Mouse (Mus musculus) intestine, postnatal 0 days (tissue): ENCODE measurements around the gene Hist1h3e. TPM values are rescaled to one million over a fixed set of nuclear protein-coding genes. Genes with fewer than 3 reads are reported as not detected.

Experiments used
- ATAC-seq: fragments of 200-750 bp; cut with Nextera tagmentation; 2 replicates; pipeline ENCODE4 v1.8.0; 2017; ENCODE audit warnings: mild to moderate bottlenecking, moderate TSS enrichment, moderate library complexity
- H3K27ac ChIP-seq: fragments of 300-500 bp; sonication (generic); 2 replicates; pipeline ENCODE4 v1.5.1; 2014; ENCODE audit warnings: mild to moderate bottlenecking, low read depth, low read length, moderate library complexity
- H3K27me3 ChIP-seq: fragments of 300-500 bp; sonication (generic); replicated peaks from 2 replicates; pipeline ENCODE4 v1.6.1; 2014; ENCODE audit warnings: low read length, mixed read lengths; ENCODE audit not compliant: control insufficient read depth, insufficient read depth
- H3K36me3 ChIP-seq: fragments of 300-500 bp; sonication (generic); 2 replicates; pipeline ENCODE4 v1.6.1; 2014; ENCODE audit warnings: mild to moderate bottlenecking, moderate library complexity; ENCODE audit not compliant: control insufficient read depth, insufficient read depth
- H3K4me1 ChIP-seq: fragments of 300-500 bp; sonication (generic); replicated peaks from 2 replicates; pipeline ENCODE4 v1.6.1; 2014; ENCODE audit warnings: antibody characterized with exemption, low read length, mixed read lengths; ENCODE audit not compliant: control insufficient read depth, insufficient read depth
- H3K4me2 ChIP-seq: fragments of 300-500 bp; sonication (generic); replicated peaks from 2 replicates; pipeline ENCODE4 v1.6.1; 2014; ENCODE audit warnings: low read depth, mild to moderate bottlenecking, moderate library complexity
- H3K4me3 ChIP-seq: fragments of 300-500 bp; sonication (generic); 2 replicates; pipeline ENCODE4 v1.5.1; 2014; ENCODE audit warnings: low read depth, low read length
- H3K9ac ChIP-seq: fragments of 300-500 bp; sonication (generic); 2 replicates; pipeline ENCODE4 v1.6.1; 2014; ENCODE audit warnings: mild to moderate bottlenecking, low read depth, low read length
- H3K9me3 ChIP-seq: fragments of 300-500 bp; sonication (generic); 2 replicates; pipeline ENCODE4 v1.6.1; 2016; ENCODE audit warnings: mixed run types; ENCODE audit not compliant: control insufficient read depth
- CTCF ChIP-seq: sonication (generic); IDR thresholded peaks from 2 replicates; pipeline ENCODE4 v1.5.1; 2016; ENCODE audit warnings: low read depth, mild to moderate bottlenecking, control low read depth, antibody characterized with exemption, moderate library complexity
- WGBS: fragments of 180-500 bp; shearing (Covaris S2); extraction: QIAGEN DNeasy Blood & Tissue Kit; methylation state at CpG from one replicate; pipeline ENCODE4 v1.1.7; 2014; 5-methylcytosine and 5-hydroxymethylcytosine counted together
- polyA plus RNA-seq: library from polyadenylated mRNA; unstranded; fragments of >200 nt; fragmentation: Nextera tagmentation; extraction: Ambion mirVana; gene quantifications from 2 replicates; pipeline ENCODE4 v1.2.1, GENCODE M21; 2015

Gene Hist1h3e
- polyA plus RNA-seq, 1 experiment from 2014 or later, result 2.2 TPM

- no peaks in the 10 kb centered on the region for H3K9me3 ChIP-seq
- H3K36me3 ChIP-seq, result no peaks in the 10 kb centered on the region
- H3K27me3 ChIP-seq, result no peaks in the 10 kb centered on the region
- 85% methylated on average over 3 of the region's 3 CpGs for WGBS
- no peak overlapping the region for H3K27ac ChIP-seq
- H3K4me3 ChIP-seq, result no peak overlapping the region
- TF ChIP-seq CTCF, result no peak
- no peak overlapping the region for H3K4me2 ChIP-seq
- no peaks in the 10 kb centered on the region for H3K4me1 ChIP-seq
- H3K9ac ChIP-seq, result no peak overlapping the region
- ATAC-seq, result no peak
These were observed 42.3 kb upstream of the Hist1h3e start for GRCm38 (mm10) chr13:23604452-23604851.

GRCm38 (mm10) chr13:23603182-23603699 is 41.1 kb upstream of the Hist1h3e start:
- no peak for TF ChIP-seq CTCF
- H3K27ac ChIP-seq, result no peak overlapping the region
- no peak for ATAC-seq

GRCm38 (mm10) chr13:23597957-23598356 is 35.8 kb upstream of the Hist1h3e start:
- Histone ChIP-seq H3K36me3 (no peaks in the 10 kb centered on the region), H3K27ac (no peak overlapping the region), H3K9ac (no peak overlapping the region), H3K4me3 (no peak overlapping the region), H3K4me2 (no peak overlapping the region), H3K27me3 (no peaks in the 10 kb centered on the region), H3K4me1 (0 out of 2 replicates have a peak, but pooled peaks cover 8% of the 10 kb centered on the region), H3K9me3 (no peaks in the 10 kb centered on the region)
- WGBS, result 6% methylated on average over 9 of the region's 9 CpGs
- TF ChIP-seq CTCF, result peak; percentile 87
- ATAC-seq, result no peak

More at GRCm38 (mm10) chr13:23603182-23603699, 41.1 kb upstream of the Hist1h3e start:
- Histone ChIP-seq H3K9me3 (no peaks in the 10 kb centered on the region), H3K36me3 (no peaks in the 10 kb centered on the region), H3K9ac (no peak overlapping the region), H3K4me1 (no peaks in the 10 kb centered on the region), H3K4me2 (no peak overlapping the region), H3K27me3 (no peaks in the 10 kb centered on the region), H3K4me3 (no peak overlapping the region)
- 62% methylated on average over 7 of the region's 7 CpGs for WGBS

- no peaks in the 10 kb centered on the region for H3K9me3 ChIP-seq
- H3K27me3 ChIP-seq, result no peaks in the 10 kb centered on the region
- H3K36me3 ChIP-seq, result no peaks in the 10 kb centered on the region
- H3K9ac ChIP-seq, result 0 out of 2 replicates have a peak overlapping the region, but pooled peaks have one; percentile 7
- no peak overlapping the region for H3K4me2 ChIP-seq
- H3K4me3 ChIP-seq, result no peak overlapping the region
- H3K4me1 ChIP-seq, result 0 out of 2 replicates have a peak, but pooled peaks cover 10% of the 10 kb centered on the region
- 50% methylated on average over 7 of the region's 7 CpGs for WGBS
- H3K27ac ChIP-seq, result peak overlapping the region; percentile 62
- peak; percentile 83 for ATAC-seq
- TF ChIP-seq CTCF, result no peak
These were observed 33.6 kb upstream of the Hist1h3e start for GRCm38 (mm10) chr13:23595622-23596372.

- H3K4me1 ChIP-seq, result 0 out of 2 replicates have a peak, but pooled peaks cover 10% of the 10 kb centered on the region
- H3K36me3 ChIP-seq, result no peaks in the 10 kb centered on the region
- 0 out of 2 replicates have a peak overlapping the region, but pooled peaks have one; percentile 7 for H3K9ac ChIP-seq
- no peak for TF ChIP-seq CTCF
- H3K4me3 ChIP-seq, result no peak overlapping the region
- no peak for ATAC-seq
- no peaks in the 10 kb centered on the region for H3K9me3 ChIP-seq
- H3K27me3 ChIP-seq, result no peaks in the 10 kb centered on the region
- H3K27ac ChIP-seq, result peak overlapping the region; percentile 62; the same call in 1 of the 2 replicates
- 43% methylated on average over 2 of the region's 2 CpGs for WGBS
- no peak overlapping the region for H3K4me2 ChIP-seq
These were observed 33.0 kb upstream of the Hist1h3e start for GRCm38 (mm10) chr13:23595185-23595584.

GRCm38 (mm10) chr13:23593051-23593770 is 31.0 kb upstream of the Hist1h3e start:
- peak; percentile 76 for ATAC-seq
- WGBS, result 35% methylated on average over 5 of the region's 5 CpGs
- H3K27me3 ChIP-seq, result no peaks in the 10 kb centered on the region
- H3K27ac ChIP-seq, result peak overlapping the region; percentile 71
- H3K4me1 ChIP-seq, result 0 out of 2 replicates have a peak, but pooled peaks cover 10% of the 10 kb centered on the region
- H3K36me3 ChIP-seq, result no peaks in the 10 kb centered on the region
- H3K4me3 ChIP-seq, result no peak overlapping the region
- TF ChIP-seq CTCF, result no peak
- no peak overlapping the region for H3K9ac ChIP-seq
- no peaks in the 10 kb centered on the region for H3K9me3 ChIP-seq
- 0 out of 2 replicates have a peak overlapping the region, but pooled peaks have one; percentile 10 for H3K4me2 ChIP-seq
